Mouse (Mus musculus) cortical plate, adult 2 months (tissue): ENCODE measurements around the gene Sobp.

Experiments used
- CTCF ChIP-seq: fragments of 200-500 bp; IDR thresholded peaks from 2 replicates; pipeline ENCODE4 v1.5.1; 2011; ENCODE audit warnings: mild to moderate bottlenecking, control low read depth, low read length; ENCODE audit not compliant: insufficient read depth; ENCODE audit errors: extremely low read depth
- POLR2A ChIP-seq: fragments of 200-500 bp; IDR thresholded peaks from 2 replicates; pipeline ENCODE4 v1.6.1; 2011; ENCODE audit warnings: mild to moderate bottlenecking, low read length, control low read depth; ENCODE audit not compliant: insufficient read depth; ENCODE audit errors: extremely low read depth

DNA sequence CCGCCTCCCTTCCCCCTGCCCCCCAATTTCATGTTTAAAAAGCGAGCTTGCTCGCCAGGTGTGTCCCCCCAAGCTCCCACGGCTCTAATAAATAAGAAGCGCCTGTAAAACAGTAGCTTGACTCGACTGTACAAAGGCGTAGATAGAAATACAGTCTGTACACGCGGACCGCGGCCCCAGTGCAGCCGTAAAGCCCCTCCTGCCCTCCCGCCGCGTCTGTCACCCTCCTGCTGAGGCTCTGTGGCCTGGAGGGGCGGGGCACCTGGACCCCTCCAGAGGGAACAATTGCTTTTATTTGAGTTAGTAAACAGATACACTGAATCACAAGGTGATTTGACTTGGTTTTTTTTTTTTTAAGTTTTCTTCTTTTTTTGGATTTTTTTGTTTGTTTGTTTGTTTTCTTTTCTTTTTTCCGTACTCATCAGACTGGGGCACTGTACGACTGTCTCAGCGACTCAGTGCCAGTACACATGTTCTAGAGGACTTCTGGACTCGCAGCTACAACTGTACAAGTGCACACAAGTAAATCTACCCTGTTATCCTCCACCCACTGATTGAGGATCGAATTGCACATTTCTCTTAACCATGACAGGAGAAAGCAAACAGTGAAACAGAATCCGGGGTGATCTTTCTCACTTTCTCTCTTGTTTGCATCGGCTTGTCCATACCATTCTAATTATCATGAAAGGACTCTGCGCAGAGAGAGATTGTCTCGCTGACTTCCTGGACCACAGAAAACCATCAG is 171.4 kb downstream of the Sobp start:
- TF ChIP-seq POLR2A (no peak), CTCF (no peak)
